Mouse (Mus musculus) gastrocnemius, adult 2 months (tissue): Measurements from ENCODE around the gene Chrnd. TPM values are rescaled to one million over a fixed set of nuclear protein-coding genes. Genes with fewer than 3 reads are reported as not detected.

Experiments
- DNase-seq: peaks from one replicate; pipeline ENCODE4 v3.0.0; 2022
- H3K27ac ChIP-seq: fragments of 200-600 bp; 2 replicates; pipeline ENCODE4 v1.8.1; 2022; ENCODE audit warnings: mild to moderate bottlenecking
- H3K4me3 ChIP-seq: fragments of 200-600 bp; 2 replicates; pipeline ENCODE4 v1.8.1; 2022; ENCODE audit warnings: mild to moderate bottlenecking, moderate library complexity
- CTCF ChIP-seq: fragments of 200-600 bp; IDR thresholded peaks from 2 replicates; pipeline ENCODE4 v1.8.1; 2022; ENCODE audit warnings: antibody characterized with exemption, mild to moderate bottlenecking, moderate library complexity
- intact Hi-C: fragments of 180-260 bp; cut with DNase I; formaldehyde crosslinking; loops from one replicate; pipeline ENCODE4 v1.15.1; 2025
- total RNA-seq, 2 experiments: library from RNA; stranded (reverse); gene quantifications; 2 replicates each; pipeline ENCODE4 v1.2.3; 2021

Gene Chrnd
- total RNA-seq, 2 experiments from 2014 or later, result 1.8 to 2.3 TPM

DNA sequence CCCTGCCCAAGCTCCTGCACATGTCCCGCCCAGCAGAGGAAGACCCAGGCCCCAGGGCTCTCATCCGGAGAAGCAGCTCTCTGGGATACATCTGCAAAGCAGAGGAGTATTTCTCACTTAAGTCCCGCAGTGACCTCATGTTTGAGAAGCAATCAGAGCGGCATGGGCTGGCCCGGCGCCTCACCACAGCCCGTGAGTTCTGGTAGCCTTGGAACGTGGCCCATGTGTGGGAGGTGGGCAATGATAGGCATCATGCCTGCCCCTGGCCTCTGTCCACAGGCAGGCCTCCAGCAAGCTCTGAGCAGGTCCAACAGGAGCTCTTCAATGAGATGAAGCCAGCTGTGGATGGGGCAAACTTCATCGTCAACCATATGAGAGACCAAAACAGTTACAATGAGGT, 6.9 kb downstream of the Chrnd start:
- H3K27ac ChIP-seq, result no peak overlapping the region
- no peak for DNase-seq
- H3K4me3 ChIP-seq, result no peak overlapping the region
- TF ChIP-seq CTCF, result no peak
- intact Hi-C loops, result no loop called here

- Histone ChIP-seq H3K4me3 (no peak overlapping the region), H3K27ac (no peak overlapping the region)
- intact Hi-C loops, result no loop called here
- TF ChIP-seq CTCF, result no peak
- no peak for DNase-seq
Measured at GRCm38 (mm10) chr1:87198119-87199065, 8.0 kb downstream of the Chrnd start.

- Histone ChIP-seq H3K4me3 (no peak overlapping the region), H3K27ac (no peak overlapping the region)
- no peak for DNase-seq
- intact Hi-C loops, result no loop called here
- TF ChIP-seq CTCF, result no peak
Measured at GRCm38 (mm10) chr1:87200811-87201210, 10.4 kb downstream of the Chrnd start.

DNA sequence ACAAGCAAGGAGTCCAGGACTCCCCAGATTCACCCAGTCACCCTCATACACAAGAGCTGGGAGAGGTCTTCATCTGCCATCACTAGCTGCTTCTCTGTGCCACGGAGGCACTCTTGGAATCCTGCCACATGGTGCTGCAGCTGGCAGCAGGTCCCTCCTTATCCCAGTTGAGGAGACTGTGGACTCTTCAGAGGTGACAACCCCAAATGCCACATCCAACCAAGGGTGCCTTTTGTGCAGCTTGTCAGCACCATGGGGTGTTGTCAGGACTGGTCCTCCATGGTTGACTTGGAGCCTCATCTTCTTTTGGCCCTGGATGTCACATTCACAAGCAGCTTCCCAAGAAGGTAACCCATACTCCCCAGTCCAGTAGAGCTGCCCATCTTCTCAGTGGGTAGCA, 11.4 kb downstream of the Chrnd start:
- H3K27ac ChIP-seq, result no peak overlapping the region
- intact Hi-C loops, result no loop called here
- DNase-seq, result no peak
- no peak overlapping the region for H3K4me3 ChIP-seq
- no peak for TF ChIP-seq CTCF

GRCm38 (mm10) chr1:87203779-87204178, 13.4 kb downstream of the Chrnd start:
- no peak overlapping the region for H3K4me3 ChIP-seq
- no peak for TF ChIP-seq CTCF
- intact Hi-C loops, result no loop called here
- H3K27ac ChIP-seq, result no peak overlapping the region
- DNase-seq, result no peak

DNA sequence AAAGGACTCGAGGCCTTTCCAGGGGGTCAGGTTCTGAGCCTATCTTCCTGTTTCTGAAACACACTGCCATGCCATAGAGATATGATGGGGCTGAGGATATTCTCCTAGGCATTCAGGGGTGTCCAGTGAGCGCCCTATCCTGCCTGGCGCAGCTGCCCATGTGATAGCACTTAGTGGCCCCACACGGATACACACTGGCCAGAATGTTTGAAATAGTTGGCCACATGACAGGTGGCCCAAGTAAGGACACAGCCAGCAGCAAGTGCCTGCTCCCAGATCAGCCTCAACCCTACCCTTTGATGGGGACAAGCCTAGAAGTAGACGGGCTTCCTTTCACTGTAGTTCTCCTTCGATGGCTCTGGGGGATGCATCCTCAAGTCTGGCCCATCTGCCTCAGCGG, 14.1 kb downstream of the Chrnd start, which contains the start of gene Chrng:
Gene Chrng (plus strand): TSS at position 193 of the 400 bp plus-strand sequence.
- Histone ChIP-seq H3K4me3 (no peak within 1 kb of the TSS), H3K27ac (no peak within 1 kb of the TSS)
- intact Hi-C loops, result no loop called here
- DNase-seq, result no peak
- no peak for TF ChIP-seq CTCF

DNA sequence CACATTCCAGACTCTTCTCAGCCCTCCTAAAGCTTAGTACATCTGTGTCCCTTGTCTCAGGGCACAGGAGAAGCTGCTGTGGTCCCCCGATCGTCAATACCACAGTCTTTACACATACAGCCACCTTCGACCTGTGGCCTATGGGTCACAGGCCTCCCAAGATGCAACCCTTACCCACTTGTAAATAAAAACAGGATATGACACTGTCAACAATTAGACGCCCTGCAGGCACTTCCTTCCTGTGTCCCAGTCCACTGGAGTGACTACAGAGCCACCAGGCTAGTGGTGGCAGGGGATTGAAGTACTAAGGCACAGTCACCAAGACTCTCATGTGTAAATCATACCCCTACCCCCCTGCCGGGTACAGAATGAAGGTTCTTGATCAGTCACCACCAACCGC, 14.6 kb downstream of the Chrnd start:
- Histone ChIP-seq H3K4me3 (no peak overlapping the region), H3K27ac (no peak overlapping the region)
- no peak for DNase-seq
- no peak for TF ChIP-seq CTCF
- intact Hi-C loops, result no loop called here

- no peak overlapping the region for H3K27ac ChIP-seq
- DNase-seq, result no peak
- intact Hi-C loops, result no loop called here
- TF ChIP-seq CTCF, result no peak
- no peak overlapping the region for H3K4me3 ChIP-seq
Measured at GRCm38 (mm10) chr1:87205502-87205901, 15.1 kb downstream of the Chrnd start.

DNA sequence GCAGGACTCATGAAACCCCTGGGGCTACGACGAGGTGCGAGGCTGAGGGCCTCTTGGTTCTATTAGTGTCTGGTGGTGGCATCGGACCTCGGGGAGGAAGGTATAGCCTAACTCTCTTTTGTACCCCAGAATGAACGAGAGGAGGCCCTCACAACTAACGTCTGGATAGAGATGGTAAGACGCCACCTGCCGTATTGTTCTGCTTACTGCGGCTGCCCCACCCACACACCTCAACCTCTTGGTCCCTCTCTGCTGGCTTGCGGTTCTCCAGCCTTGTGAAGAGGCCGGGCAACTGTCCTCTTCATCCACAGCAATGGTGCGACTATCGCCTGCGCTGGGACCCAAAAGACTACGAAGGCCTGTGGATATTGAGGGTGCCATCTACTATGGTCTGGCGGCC, 15.9 kb downstream of the Chrnd start:
- intact Hi-C loops, result loop anchor here (1.0 kb wide), 1 partner anchor 32 kb away; no protein-coding TSS in a partner anchor
- Histone ChIP-seq H3K4me3 (no peak overlapping the region), H3K27ac (no peak overlapping the region)
- no peak for DNase-seq
- TF ChIP-seq CTCF, result peak; percentile 48

GRCm38 (mm10) chr1:87211431-87211830, 21.0 kb downstream of the Chrnd start:
- Histone ChIP-seq H3K4me3 (no peak overlapping the region), H3K27ac (no peak overlapping the region)
- intact Hi-C loops, result no loop called here
- TF ChIP-seq CTCF, result no peak
- DNase-seq, result no peak

DNA sequence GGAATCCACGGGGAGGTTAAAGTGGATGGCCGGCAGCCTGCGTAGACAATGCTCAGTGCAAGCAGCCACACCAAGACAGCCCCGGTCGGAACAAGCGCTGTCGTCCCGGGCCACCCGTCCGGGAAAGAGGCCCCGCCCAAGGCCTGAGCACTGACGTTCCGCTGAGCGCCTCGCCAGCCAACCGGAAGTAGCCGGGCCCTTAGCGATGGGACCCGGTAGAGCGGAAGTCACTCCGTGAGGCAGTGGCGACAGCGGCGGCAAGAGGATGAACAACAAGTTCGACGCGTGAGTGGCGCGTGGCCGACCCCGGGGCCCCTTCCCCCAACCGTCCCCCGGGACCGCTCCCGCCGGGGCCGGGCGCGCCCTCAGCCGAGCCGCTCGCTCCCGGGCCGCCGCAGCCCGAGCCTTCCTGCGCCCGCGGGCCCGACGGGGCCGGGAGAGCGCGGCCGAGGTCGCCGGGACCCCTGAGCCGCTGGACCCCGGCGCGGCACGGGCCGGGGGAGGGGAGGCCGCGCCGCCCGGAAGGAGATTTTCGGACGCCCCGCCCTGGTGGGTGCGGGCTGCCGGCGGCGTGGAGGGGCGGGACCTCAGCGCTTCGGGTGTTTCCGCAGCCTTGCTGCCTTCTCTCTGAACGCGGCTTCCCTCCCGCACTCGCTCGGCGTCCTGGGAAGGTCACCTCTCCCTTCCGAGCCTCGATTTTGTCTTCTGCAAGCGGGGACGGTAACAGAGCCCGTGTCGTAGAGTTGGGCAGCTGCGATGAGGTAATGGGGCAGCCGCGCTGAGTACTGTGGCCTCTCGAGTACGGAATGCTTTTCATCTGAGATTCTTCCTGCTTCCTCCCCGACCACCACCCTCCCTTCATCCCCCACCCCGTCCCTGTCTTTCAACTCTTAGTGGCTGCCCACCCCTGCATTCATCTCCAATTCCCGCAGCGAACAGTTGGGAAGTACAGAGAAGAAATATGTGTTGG, 23.6 kb downstream of the Chrnd start, which contains the start of gene Eif4e2:
Gene Eif4e2 (plus strand): TSS at position 180 of the 970 bp plus-strand sequence.
- intact Hi-C loops, result no loop called here
- peak; percentile 98 for DNase-seq
- Histone ChIP-seq H3K4me3 (peak within 1 kb of the TSS; percentile 75), H3K27ac (peak within 1 kb of the TSS; percentile 97)
- peak; percentile 16 for TF ChIP-seq CTCF

DNA sequence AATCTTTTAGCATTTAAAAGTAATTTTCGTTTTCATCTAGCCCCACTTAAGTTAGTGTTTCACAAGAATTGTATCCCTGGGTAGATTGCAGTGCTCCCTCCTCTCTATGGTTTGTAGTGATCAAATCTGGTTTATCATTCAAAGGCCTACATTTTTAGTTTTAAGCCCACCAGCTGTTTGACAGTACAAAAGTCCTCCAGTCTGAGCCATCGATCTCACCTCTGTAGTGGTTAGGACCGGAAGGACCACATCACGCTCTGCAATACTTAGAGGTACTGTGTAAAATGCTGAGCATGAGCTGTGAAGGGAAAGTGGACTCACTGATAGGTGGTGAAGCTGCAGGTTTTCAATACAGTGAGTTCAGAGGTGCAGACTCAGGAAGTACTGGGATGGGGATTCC, 24.3 kb downstream of the Chrnd start:
- TF ChIP-seq CTCF, result no peak
- intact Hi-C loops, result no loop called here
- no peak for DNase-seq
- Histone ChIP-seq H3K27ac (peak overlapping the region; percentile 97), H3K4me3 (peak overlapping the region; percentile 75)
